Mouse (Mus musculus): ENCODE measurements at regions not wholly inside any gene's neighbourhood (a gene's known extent, or its start where the extent isn't known, plus 50 kb on each side); places are given as distances from the start of the nearest gene placed in this dataset.

DNA sequence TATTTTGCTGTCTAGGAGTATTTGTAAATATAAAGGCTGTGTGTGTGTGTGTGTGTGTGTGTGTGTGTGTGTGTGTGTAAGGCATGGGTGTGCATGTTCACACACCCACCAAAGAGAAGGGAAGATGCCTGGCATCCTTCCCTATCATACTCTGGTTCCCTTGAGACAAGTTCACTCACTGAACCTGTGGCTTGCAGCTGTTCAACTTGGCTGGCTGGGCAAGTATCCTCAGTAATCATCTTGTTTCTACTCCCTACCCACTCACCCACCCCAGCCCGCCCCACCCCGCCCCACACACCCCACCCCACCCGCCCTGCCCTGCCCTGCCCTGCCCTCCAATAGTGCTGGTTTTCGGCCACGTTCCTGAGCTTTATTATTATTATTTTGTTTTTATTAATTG is 448.5 kb downstream of the Pid1 start:
- no peak for TF ChIP-seq GATA1 (IDR thresholded peaks at IDR 0.05; ENCODE audit: borderline replicate concordance, low read length)
- TF ChIP-seq FLI1 (IDR thresholded peaks at IDR 0.05; ENCODE audit: low read length): no peak

All from megakaryocyte, embryonic 14.5 days (primary cell).